Mouse (Mus musculus) c-Kit-positive CD71-negative TER-119-negative erythroid progenitor cells, embryonic 14.5 days (primary cell): ENCODE results near the gene Gm6367.
"Not testable (repeated sequence)": the region's sequence is repeated elsewhere in the genome, so short reads cannot be mapped to it uniquely, and the experiment has no call there.

Source experiments
- DNase-seq: peaks from one replicate; pipeline ENCODE4 v3.0.0-alpha.2; 2013; ENCODE audit warnings: low read depth

Gm6367 gene

DNA sequence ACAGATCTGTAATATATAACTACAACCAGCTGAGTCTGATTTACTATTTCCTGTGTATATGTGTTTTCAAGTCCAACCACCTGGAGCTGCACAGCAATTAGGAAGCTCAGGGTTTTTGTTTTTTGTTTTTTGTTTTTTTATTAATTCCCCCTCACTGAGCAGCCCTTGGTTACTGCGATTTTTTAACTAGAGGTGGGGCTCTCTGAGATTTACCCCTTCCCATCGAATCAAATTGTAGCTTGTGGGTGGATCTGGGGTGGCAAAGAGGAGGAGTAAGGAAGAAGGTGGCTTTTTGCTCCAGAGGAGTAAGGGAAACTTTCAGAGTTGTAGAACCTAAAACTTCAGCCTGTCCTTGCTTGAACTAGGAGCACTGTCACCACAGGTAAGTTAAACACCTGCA is at the start of gene Gm6367:
TSS of gene Gm6367 (plus strand) at position 301 of the 400 bp plus-strand sequence.
- DNase-seq: not testable (repeated sequence)
